Mouse (Mus musculus) kidney, adult 11 months (tissue): ENCODE results near the gene Vmn1r221.
"Not testable (repeated sequence)": the region's sequence is repeated elsewhere in the genome, so short reads cannot be mapped to it uniquely, and the experiment has no call there.

Experiments used
- DNase-seq: peaks from one replicate; pipeline ENCODE4 v3.0.0; 2022

The Vmn1r221 gene

GRCm38 (mm10) chr13:23213827-23214226, at the start of gene Vmn1r221:
Gene Vmn1r221 (plus strand): TSS chr13:23214127.
- not testable (repeated sequence) for DNase-seq

- not testable (repeated sequence) for DNase-seq
These were observed 47.5 kb upstream of the Vmn1r221 start for GRCm38 (mm10) chr13:23166471-23166870.

GRCm38 (mm10) chr13:23187875-23188274, 26.1 kb upstream of the Vmn1r221 start, which contains the start of gene Vmn1r220:
Gene Vmn1r220 (minus strand): TSS chr13:23187975.
- no peak for DNase-seq

GRCm38 (mm10) chr13:23203885-23204284, 10.0 kb upstream of the Vmn1r221 start:
- DNase-seq: not testable (repeated sequence)

GRCm38 (mm10) chr13:23235847-23236246, 21.9 kb downstream of the Vmn1r221 start, which contains the start of gene Vmn1r222:
Gene Vmn1r222 (minus strand): TSS chr13:23235947.
- not testable (repeated sequence) for DNase-seq

GRCm38 (mm10) chr13:23246834-23247233, 32.9 kb downstream of the Vmn1r221 start, which contains the start of gene Vmn1r223:
Gene Vmn1r223 (plus strand): TSS chr13:23247134.
- not testable (repeated sequence) for DNase-seq

GRCm38 (mm10) chr13:23258546-23259048, 44.7 kb downstream of the Vmn1r221 start:
- DNase-seq: no peak

- not testable (repeated sequence) for DNase-seq
These were observed 54.7 kb downstream of the Vmn1r221 start for GRCm38 (mm10) chr13:23268606-23269005.

- DNase-seq: not testable (repeated sequence)
These were observed 55.2 kb downstream of the Vmn1r221 start for GRCm38 (mm10) chr13:23269127-23269526.

- no peak for DNase-seq
These were observed 55.8 kb downstream of the Vmn1r221 start for GRCm38 (mm10) chr13:23269681-23270080.

GRCm38 (mm10) chr13:23270321-23271101, 56.6 kb downstream of the Vmn1r221 start:
- no peak for DNase-seq
